Mouse (Mus musculus) intestine, embryonic 16.5 days (tissue): ENCODE results near the gene Ttyh2. TPM values are rescaled to one million over a fixed set of nuclear protein-coding genes. Genes with fewer than 3 reads are reported as not detected.

Experiments used
- ATAC-seq: fragments of 200-750 bp; cut with Nextera tagmentation; 2 replicates; pipeline ENCODE4 v1.8.0; 2017; ENCODE audit warnings: moderate TSS enrichment, moderate library complexity
- H3K27ac ChIP-seq: fragments of 300-500 bp; sonication (generic); 2 replicates; pipeline ENCODE4 v1.5.1; 2014; ENCODE audit warnings: mild to moderate bottlenecking, low read length
- H3K27me3 ChIP-seq: fragments of 300-500 bp; sonication (generic); replicated peaks from 2 replicates; pipeline ENCODE4 v1.6.1; 2014; ENCODE audit warnings: low read length, control low read depth, mixed read lengths; ENCODE audit not compliant: control insufficient read depth, insufficient read depth
- H3K36me3 ChIP-seq: fragments of 300-500 bp; sonication (generic); 2 replicates; pipeline ENCODE4 v1.6.1; 2014; ENCODE audit warnings: low read length, control low read depth; ENCODE audit not compliant: control insufficient read depth, insufficient read depth
- H3K4me1 ChIP-seq: fragments of 300-500 bp; sonication (generic); 2 replicates; pipeline ENCODE4 v1.6.1; 2014; ENCODE audit warnings: low read length, control low read depth, mixed read lengths; ENCODE audit not compliant: control insufficient read depth, insufficient read depth
- H3K4me2 ChIP-seq: fragments of 300-500 bp; sonication (generic); 2 replicates; pipeline ENCODE4 v1.6.1; 2014; ENCODE audit warnings: low read depth, low read length, control low read depth
- H3K4me3 ChIP-seq: fragments of 300-500 bp; sonication (generic); 2 replicates; pipeline ENCODE4 v1.5.1; 2014; ENCODE audit warnings: mild to moderate bottlenecking, low read length
- H3K9ac ChIP-seq: fragments of 300-500 bp; sonication (generic); 2 replicates; pipeline ENCODE4 v1.6.1; 2014; ENCODE audit warnings: low read depth, low read length
- H3K9me3 ChIP-seq: fragments of 300-500 bp; sonication (generic); 2 replicates; pipeline ENCODE4 v1.6.1; 2016; ENCODE audit warnings: low read length, control low read depth; ENCODE audit not compliant: control insufficient read depth
- WGBS: fragments of 180-500 bp; shearing (Covaris S2); extraction: QIAGEN DNeasy Blood & Tissue Kit; methylation state at CpG from one replicate; pipeline ENCODE4 v1.1.7; 2014; 5-methylcytosine and 5-hydroxymethylcytosine counted together
- polyA plus RNA-seq: library from polyadenylated mRNA; unstranded; fragments of >200 nt; fragmentation: Nextera tagmentation; extraction: Ambion mirVana; gene quantifications from 2 replicates; pipeline ENCODE4 v1.2.1, GENCODE M21; 2015

The Ttyh2 gene
- polyA plus RNA-seq, 1 experiment from 2014 or later, result 39.1 TPM

DNA sequence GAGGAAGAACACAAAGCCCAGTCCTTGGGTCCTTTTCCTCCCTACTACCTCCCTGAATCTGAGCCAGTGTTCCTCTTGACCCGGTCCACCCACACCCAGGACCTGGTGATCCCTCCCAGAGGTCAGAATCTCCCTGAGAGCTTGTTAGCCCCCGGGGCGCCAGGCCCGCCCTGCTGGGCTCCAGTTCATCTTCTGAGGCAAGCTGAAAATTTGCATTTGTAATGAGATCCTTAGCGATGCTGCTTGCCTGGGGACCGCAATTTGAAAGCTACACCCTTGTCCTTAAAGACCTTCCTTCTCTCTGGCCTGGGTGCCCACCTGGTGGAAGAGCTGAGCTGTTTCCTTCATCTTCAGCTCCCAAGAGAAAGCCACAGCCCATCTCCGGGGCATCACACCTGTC is 17.4 kb downstream of the Ttyh2 start:
- Histone ChIP-seq H3K27me3 (no peaks in the 10 kb centered on the region), H3K36me3 (peaks cover 13% of the 10 kb centered on the region), H3K9me3 (no peaks in the 10 kb centered on the region), H3K9ac (no peak overlapping the region), H3K4me2 (no peak overlapping the region), H3K27ac (no peak overlapping the region), H3K4me1 (peaks cover 5% of the 10 kb centered on the region; the same call in 1 of the 2 replicates), H3K4me3 (no peak overlapping the region)
- no peak for ATAC-seq
- 55% methylated on average over 7 of the region's 7 CpGs for WGBS

DNA sequence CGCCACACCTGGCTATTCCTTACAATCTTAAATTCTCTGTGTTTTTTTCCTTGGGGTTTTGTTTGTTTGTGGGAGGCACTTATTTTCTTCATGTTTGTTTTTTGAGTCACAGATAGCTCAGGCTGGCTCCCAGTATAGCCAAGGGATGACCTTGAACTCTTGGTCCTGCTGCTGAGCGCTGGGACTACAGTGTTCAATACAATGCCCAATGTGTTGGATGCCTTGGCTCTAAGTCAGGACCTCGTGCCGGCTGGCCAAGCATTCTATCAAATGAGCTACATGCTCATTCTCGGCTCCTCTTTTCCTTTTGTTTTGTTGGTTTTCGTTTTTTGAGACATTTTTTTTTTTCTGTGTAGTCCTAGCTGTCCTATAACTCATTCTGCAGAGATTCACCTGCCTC is 18.2 kb downstream of the Ttyh2 start:
- no peak overlapping the region for H3K9ac ChIP-seq
- no peak for ATAC-seq
- H3K9me3 ChIP-seq, result no peaks in the 10 kb centered on the region
- H3K4me2 ChIP-seq, result no peak overlapping the region
- no peaks in the 10 kb centered on the region for H3K4me1 ChIP-seq
- WGBS, result 92% methylated on average over 6 of the region's 6 CpGs
- peaks cover 13% of the 10 kb centered on the region for H3K36me3 ChIP-seq
- no peak overlapping the region for H3K27ac ChIP-seq
- H3K4me3 ChIP-seq, result no peak overlapping the region
- H3K27me3 ChIP-seq, result no peaks in the 10 kb centered on the region

DNA sequence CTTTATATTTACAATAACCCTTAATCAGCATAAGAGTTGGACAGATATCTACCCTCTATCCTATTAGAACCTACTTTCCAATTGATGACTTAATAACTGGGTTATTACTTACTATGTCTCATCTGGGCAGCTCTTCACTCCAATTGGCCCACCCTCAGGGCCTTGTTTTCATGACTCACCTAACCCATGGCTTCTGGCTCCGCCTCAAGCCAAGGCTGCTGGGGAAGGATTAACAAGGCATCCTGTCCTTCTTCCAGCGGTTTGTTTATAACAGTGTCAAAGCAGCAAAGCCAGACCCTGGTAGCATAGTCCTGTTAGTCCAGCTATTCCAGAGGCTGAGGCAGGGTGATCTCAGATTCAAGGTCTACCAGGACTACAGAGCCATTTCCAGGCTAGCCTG is 19.2 kb downstream of the Ttyh2 start:
- H3K27ac ChIP-seq, result no peak overlapping the region
- peaks cover 13% of the 10 kb centered on the region for H3K36me3 ChIP-seq
- H3K4me1 ChIP-seq, result no peaks in the 10 kb centered on the region
- no peak overlapping the region for H3K4me3 ChIP-seq
- H3K9me3 ChIP-seq, result no peaks in the 10 kb centered on the region
- no peak overlapping the region for H3K9ac ChIP-seq
- H3K27me3 ChIP-seq, result no peaks in the 10 kb centered on the region
- no peak overlapping the region for H3K4me2 ChIP-seq
- ATAC-seq, result no peak
- WGBS, result 75% methylated on average over 2 of the region's 2 CpGs

DNA sequence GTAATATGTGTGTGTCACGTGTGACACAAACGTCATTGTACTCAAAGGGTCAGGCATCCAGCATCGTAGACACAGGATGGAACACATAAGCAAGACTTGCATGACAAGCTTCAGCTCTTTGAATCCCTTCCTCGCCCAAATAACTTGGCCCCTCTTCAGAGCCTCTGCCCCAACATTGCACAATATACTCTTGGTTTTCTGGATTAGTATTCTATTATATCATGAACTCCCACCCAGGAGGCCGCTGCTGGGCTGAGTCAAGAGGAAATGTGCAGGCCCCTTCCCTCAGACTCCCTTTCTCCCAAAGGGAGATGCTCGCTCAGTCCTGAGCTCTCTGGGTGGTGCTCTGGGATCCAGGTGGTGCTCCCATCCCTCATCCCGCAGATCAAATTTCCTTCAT is 23.3 kb downstream of the Ttyh2 start:
- 93% methylated on average over 7 of the region's 7 CpGs for WGBS
- H3K4me1 ChIP-seq, result no peaks in the 10 kb centered on the region
- H3K9me3 ChIP-seq, result no peaks in the 10 kb centered on the region
- peaks cover 9% of the 10 kb centered on the region for H3K36me3 ChIP-seq
- no peak overlapping the region for H3K27ac ChIP-seq
- H3K27me3 ChIP-seq, result no peaks in the 10 kb centered on the region
- no peak for ATAC-seq
- no peak overlapping the region for H3K4me2 ChIP-seq
- H3K9ac ChIP-seq, result no peak overlapping the region
- H3K4me3 ChIP-seq, result no peak overlapping the region

GRCm38 (mm10) chr11:114699511-114699910 is 24.3 kb downstream of the Ttyh2 start:
- H3K27me3 ChIP-seq, result no peaks in the 10 kb centered on the region
- no peak overlapping the region for H3K9ac ChIP-seq
- ATAC-seq, result peak; percentile 46; the same call in 1 of the 2 replicates
- no peaks in the 10 kb centered on the region for H3K9me3 ChIP-seq
- no peak overlapping the region for H3K4me2 ChIP-seq
- no peak overlapping the region for H3K4me3 ChIP-seq
- peaks cover 7% of the 10 kb centered on the region; the same call in 1 of the 2 replicates for H3K36me3 ChIP-seq
- H3K4me1 ChIP-seq, result no peaks in the 10 kb centered on the region
- no peak overlapping the region for H3K27ac ChIP-seq
- 70% methylated on average over 12 of the region's 12 CpGs for WGBS

- H3K27me3 ChIP-seq, result no peaks in the 10 kb centered on the region
- WGBS, result 86% methylated on average over 15 of the region's 15 CpGs
Observed at GRCm38 (mm10) chr11:114702311-114702995, 27.2 kb downstream of the Ttyh2 start.

DNA sequence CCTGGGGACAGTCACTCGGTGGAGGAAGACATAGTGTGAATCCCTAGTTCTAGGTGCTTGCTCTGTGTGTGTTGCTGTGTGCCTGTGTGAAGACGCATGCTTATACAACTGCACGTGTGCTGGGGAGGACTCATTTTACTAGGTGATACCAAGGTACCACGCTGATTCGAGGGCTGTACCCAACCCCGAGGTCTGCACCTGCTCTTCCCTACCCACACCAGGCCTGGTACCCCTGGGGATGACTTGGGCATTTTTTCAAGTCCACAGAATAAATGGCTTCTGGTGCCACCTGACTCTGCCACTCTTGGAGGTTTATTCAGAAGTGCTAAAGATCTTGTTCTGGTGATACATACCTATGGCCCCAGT is 27.7 kb downstream of the Ttyh2 start:
- no peaks in the 10 kb centered on the region for H3K4me1 ChIP-seq
- H3K27ac ChIP-seq, result no peak overlapping the region
- H3K9ac ChIP-seq, result no peak overlapping the region
- H3K4me2 ChIP-seq, result no peak overlapping the region
- 87% methylated on average over 6 of the region's 6 CpGs for WGBS
- no peaks in the 10 kb centered on the region for H3K27me3 ChIP-seq
- no peak overlapping the region for H3K4me3 ChIP-seq
- H3K9me3 ChIP-seq, result no peaks in the 10 kb centered on the region
- ATAC-seq, result no peak
- no peaks in the 10 kb centered on the region for H3K36me3 ChIP-seq

More at GRCm38 (mm10) chr11:114702311-114702995, 27.2 kb downstream of the Ttyh2 start:
- no peaks in the 10 kb centered on the region for H3K36me3 ChIP-seq
- H3K27ac ChIP-seq, result no peak overlapping the region
- ATAC-seq, result no peak
- no peak overlapping the region for H3K4me2 ChIP-seq
- no peaks in the 10 kb centered on the region for H3K9me3 ChIP-seq
- no peak overlapping the region for H3K9ac ChIP-seq
- no peak overlapping the region for H3K4me3 ChIP-seq
- no peaks in the 10 kb centered on the region for H3K4me1 ChIP-seq

DNA sequence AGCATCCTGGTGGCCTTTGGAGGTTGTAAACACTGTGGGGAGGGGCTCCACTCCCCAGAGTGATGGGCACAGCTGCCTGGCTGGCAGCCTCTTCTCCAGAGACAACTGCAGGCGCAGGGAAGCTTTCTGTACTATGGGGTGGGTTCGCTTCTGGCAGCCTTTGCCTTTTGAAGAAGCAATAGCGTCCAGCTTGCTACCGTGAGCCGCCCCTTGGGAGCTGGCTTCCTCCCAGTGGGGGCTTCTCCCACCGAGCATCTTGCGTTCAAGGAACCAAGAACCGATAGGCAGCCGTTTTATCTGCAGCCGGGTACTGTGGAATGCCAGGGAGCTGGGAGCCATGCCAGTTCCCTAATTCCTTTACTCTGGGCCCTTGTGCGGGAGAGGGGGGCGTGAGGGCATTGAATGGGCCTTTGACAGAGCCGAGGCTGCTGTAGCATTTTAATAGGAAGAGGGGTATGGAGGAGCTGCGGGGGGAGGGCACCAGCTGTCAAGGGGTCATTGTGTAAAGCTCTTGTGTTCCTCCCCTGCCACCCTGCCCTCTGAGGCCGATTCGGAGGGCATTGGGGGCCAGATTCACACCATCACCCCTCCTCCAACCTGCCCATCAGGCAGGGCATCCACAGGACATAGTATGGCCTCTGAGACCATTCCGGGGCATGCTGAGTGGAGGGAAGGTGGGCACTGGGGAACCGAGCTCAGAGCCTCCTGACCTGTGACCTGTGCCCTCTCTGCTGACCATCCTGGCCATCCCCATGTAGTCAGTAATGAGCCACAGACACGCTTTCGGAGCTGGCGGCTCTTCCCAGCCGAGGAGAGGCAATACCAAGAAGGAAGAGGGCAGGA is 29.1 kb downstream of the Ttyh2 start:
- Histone ChIP-seq H3K27me3 (no peaks in the 10 kb centered on the region), H3K4me1 (no peaks in the 10 kb centered on the region), H3K9me3 (no peaks in the 10 kb centered on the region), H3K4me3 (no peak overlapping the region), H3K9ac (no peak overlapping the region), H3K4me2 (no peak overlapping the region), H3K36me3 (no peaks in the 10 kb centered on the region), H3K27ac (no peak overlapping the region)
- 62% methylated on average over 22 of the region's 22 CpGs for WGBS
- ATAC-seq, result peak; percentile 52; the same call in 1 of the 2 replicates

DNA sequence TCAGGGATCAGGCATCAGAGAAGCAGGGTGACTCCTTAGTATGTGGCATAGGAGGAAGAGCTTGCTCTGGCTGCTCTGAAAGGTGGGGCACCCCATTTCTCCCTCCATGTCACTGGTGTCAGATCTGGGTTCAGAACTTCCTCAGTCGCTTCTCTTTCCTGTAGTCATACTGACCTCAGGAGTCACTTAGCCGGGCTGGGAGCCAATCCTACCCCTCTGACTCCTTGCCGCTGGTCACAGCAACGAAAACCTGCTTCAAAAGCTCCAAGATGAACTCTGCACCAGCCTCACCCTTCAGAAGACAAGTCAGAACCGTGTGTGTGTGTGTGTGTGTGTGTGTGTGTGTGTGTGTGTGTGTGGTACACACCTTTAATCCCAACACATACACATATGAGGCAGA is 31.1 kb downstream of the Ttyh2 start:
- H3K9me3 ChIP-seq, result no peaks in the 10 kb centered on the region
- H3K4me2 ChIP-seq, result no peak overlapping the region
- H3K27ac ChIP-seq, result no peak overlapping the region
- no peak overlapping the region for H3K9ac ChIP-seq
- H3K27me3 ChIP-seq, result no peaks in the 10 kb centered on the region
- WGBS, result 81% methylated on average over 5 of the region's 5 CpGs
- no peak for ATAC-seq
- H3K4me1 ChIP-seq, result no peaks in the 10 kb centered on the region
- H3K36me3 ChIP-seq, result no peaks in the 10 kb centered on the region
- H3K4me3 ChIP-seq, result no peak overlapping the region
